Mouse (Mus musculus) gastrocnemius, postnatal 4 days (tissue): ENCODE results near the gene Tpte. TPM values are rescaled to one million over a fixed set of nuclear protein-coding genes. Genes with fewer than 3 reads are reported as not detected.

Experiments used
- DNase-seq, 2 experiments: peaks; one replicate each; pipeline ENCODE4 v3.0.0; 2021 to 2022; ENCODE audit warnings: low spot score in 2 of 2, mixed read lengths in 2 of 2
- total RNA-seq, 2 experiments: library from RNA; stranded (reverse); gene quantifications; 2 replicates each; pipeline ENCODE4 v1.2.3; 2021

The Tpte gene
- total RNA-seq, 2 experiments from 2014 or later: not detected

DNA sequence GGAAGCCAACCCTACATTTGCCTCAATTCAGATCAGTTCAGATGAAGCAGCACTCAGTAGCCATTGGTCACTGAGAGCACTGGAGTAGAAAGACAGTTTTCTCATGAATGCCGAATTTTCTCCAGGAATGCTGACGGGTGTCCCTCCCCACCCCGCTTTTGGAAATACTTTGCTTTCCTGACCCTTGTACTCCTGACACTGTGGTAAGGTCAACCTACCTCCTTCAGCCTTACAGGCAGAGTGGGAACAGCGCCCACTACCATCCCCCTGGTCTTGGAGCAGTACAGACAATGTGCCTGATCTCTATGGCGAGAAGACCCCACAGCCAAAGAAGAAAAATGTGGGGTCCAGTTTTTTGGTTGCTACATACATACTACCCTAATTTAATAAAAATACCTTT lies 93.1 kb downstream of the Tpte start:
- DNase-seq: no peak

DNA sequence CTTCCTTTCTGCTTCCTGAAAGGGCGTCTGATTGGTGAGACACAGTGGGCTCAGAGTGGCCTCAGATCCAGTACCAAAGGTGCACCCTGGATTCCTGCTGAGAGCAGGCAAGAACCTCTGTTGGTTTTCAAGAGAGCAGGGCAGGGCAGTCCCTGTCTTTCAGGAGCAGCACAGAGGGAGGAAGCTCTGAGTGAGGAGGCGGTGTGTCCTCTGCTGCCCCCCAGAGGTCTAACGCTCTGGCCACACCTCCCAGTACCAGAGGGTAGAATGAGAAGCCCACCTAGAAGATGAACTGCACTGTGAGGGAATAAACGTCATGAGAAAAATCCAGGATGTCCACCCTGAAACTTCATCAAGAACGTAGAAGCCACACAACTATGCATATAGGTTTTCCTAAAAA lies 93.7 kb downstream of the Tpte start:
- DNase-seq: peak in 1 of 2 experiments; percentile 49

DNA sequence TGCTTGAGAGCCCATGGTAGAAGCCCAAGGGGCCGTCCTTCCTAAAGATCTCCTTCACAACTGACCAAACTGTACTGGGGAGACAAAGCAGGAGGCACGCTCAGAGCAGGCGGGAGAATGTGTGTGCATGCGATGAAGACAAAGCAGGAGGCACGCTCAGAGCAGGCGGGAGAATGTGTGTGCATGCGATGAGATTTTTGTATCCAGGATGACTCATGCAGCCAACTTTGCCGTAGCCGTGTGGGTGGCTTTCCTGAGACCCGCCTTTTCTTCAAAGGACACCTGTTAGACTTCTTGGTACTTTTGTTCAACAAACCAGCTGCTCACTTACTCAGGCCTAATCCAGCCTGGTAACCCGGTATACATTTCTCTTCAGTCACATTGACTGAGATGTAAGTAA lies 97.7 kb downstream of the Tpte start:
- no peak for DNase-seq

DNA sequence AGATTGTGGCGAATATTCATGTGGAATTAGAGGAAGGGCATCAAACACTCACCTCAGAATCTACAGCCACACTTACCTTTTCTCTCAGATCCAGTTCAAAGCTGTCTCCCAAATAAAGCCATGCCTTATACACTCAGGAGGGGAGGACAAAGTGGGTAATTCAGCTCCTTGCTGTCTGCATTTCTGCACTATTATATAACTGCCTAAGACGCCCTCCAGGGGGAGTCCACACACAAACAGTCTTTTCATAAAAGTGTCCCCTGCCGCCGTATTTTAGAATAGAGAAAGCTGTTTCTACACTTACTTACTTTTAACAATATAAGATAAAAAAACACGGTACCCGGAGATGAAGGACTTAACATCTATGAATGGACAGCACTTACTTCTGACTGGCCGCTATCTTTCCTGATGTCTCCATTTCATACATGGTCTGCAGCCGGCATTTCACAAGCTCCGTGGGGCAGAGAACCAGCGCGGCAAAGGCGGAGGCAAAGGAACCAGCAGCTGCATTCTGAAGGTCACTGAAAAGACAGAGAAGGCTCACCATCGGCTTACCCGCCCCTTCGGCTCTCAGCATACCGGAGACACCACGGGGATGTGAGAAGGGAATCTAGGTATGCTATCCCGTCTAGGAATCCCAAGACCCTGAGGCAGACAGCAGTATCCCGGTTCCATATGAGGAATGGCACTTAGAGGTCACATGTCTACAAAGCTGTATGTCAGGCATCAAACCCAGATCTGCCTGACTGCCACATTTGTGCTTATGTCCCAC lies 99.8 kb downstream of the Tpte start:
- no peak for DNase-seq

DNA sequence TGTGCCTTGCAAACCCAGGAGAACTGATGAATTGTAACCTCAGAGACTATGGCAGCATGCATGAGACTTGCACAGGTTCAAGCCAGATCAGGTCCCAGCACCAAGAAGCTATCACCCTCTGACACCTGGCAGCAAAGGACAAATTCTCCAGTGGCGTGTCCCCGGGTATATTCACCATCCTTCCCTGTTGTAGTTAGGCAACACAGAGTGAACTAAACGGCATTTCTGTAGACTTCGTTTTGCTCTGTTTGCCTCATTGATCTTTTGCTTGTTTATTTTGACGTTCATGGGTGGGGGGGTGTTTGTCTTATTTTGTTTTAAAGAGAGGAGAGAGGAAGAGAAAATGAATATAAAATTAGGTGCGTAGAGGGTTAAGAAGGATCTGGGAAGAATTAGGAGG lies 101.9 kb downstream of the Tpte start:
- DNase-seq: no peak

DNA sequence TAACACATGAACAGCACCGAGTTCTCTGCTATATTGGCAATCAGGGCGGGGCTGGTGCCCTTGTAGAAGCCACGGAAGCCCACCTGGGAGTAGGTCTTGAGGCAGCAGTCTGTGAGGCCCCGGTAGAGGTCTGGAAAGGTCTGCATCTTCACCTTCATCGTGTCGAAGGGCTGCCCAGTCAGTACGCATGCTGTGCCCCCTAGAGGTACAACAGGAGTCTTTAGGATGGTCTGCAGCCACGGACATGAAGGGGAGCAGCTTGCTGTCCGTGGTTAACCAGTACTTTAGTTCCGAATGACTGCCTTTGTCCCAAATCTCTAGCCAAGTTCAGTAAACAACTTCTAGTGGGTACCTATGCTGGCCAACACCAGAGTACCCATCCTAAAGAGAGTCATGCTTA lies 106.6 kb downstream of the Tpte start:
- DNase-seq: no peak

DNA sequence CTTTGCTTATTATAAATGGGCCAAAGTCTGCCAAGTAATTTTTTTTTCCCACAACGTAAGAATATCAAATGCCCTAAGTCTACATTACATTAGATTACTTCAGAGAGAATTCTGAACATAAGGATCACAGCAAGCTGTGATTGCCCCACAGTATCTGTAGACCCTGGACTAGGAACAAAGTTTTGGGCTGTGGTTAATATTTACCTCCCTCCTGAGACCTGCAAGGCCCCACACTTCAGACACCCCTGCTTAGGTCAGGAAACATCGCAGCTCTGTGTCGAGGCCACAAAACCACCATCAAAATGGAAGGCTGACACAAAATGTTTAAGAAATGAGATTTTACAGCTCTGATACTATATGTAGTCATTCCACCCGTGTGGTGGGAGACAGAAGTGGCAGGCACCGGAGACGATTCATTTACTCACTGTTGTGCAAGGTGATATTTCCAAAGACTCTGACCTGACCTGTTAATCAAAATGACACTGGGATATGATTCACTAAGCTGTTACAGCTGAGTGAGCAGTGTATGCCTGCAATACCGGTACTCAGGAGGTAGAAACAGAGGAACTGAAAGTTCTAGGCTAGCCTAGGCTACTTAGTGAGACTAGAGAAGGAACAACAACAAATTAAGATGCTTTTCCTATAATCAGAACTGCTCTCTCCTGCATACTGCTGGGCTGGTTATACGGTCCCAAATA lies 107.7 kb downstream of the Tpte start:
- no peak for DNase-seq

DNA sequence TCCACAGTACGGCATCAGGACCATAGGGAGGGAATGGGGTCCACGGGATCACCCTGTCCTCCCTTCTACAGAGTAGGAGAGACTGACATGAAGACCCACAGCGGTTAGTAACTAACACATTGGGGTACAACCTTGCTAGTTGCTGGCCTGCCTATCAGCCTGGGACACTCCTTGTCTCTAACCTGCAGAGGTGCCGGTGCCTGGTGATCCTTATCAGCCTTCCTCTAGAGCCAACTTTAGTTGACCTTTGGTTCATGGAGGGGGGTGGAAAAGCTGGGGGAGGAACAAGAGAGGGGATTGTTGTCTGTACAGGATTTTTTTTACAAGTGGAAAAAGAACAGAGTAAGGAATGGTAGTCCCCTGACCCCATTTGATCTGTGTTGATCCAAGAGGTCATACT lies 111.2 kb downstream of the Tpte start:
- no peak for DNase-seq

DNA sequence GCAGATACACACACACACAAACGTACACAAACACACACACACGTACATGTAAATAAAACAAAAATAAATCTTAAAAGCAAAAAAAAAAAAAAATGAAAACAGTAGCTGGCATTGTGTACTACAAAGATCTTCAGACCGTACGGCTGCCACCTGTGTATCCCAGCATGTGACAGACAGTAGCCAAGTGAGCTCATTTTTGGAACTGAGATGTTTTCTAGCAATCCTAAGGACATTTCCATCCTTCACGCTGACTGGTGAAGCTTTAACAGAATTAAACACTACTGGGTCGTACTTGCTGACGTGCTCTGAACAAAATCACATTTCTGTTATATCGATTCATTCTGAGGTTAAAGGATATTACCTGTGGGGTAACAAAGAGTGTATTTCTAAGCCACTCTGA lies 112.0 kb downstream of the Tpte start:
- DNase-seq: no peak

DNA sequence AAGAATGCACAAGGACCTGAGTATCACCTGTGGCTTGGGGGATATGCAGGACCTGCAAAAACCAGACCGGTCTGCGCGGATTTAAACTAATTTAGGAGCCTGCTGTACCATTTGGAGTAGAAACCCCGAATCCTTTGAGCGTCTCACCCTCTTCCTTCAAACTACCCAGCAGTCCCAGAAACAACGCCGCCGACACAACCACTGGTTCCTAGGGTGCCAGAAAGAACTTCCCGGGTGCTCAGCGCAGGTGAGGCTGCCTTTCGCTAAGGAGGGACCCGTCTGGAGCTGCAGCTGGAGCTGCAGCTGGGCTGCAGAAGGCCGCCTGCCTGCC lies 114.5 kb downstream of the Tpte start:
- no peak for DNase-seq

DNA sequence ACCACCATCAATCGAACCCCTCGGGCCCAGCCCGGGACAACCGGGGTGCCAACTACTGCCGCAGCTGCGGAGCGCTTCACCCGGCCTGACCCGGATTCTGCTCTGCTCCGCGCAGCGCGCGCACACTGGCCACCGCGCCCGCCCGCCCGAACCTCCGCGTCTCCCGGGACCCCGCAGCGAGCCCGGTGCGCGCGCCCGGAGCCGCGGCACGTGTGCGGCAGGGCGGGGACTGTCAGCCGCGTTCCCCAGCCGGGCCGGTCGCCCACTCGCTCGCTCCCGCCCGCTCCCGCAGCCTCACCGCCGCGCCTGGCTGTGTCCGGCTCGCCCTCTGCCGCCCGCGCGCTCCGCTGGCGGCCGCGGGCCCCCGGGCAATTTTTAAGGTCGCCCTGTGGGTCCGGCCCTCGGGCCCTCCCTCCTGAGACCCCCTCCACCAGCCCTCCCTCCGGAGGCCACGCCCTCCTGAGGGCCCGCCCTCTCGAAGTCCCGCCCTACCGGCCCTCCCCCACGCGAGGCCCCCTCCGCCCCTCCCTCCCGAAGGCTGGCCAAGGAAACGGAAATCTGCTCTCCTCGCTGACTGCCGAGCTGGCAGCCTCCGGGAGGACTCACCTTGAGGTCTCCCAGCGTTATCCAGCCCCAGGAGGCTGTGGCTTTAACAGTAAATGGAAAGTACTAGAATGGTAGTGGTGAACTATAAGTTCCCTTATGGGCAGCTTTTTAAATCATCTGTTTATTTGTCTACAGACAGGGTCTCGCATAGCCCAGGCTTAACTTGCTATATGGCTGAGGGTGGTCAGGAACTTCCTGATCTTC lies 115.1 kb downstream of the Tpte start, which contains the start of gene Slc25a15:
TSS of gene Slc25a15 (minus strand) at position 456 of the 810 bp plus-strand sequence.
- peak; percentile 88 to 91 for DNase-seq

DNA sequence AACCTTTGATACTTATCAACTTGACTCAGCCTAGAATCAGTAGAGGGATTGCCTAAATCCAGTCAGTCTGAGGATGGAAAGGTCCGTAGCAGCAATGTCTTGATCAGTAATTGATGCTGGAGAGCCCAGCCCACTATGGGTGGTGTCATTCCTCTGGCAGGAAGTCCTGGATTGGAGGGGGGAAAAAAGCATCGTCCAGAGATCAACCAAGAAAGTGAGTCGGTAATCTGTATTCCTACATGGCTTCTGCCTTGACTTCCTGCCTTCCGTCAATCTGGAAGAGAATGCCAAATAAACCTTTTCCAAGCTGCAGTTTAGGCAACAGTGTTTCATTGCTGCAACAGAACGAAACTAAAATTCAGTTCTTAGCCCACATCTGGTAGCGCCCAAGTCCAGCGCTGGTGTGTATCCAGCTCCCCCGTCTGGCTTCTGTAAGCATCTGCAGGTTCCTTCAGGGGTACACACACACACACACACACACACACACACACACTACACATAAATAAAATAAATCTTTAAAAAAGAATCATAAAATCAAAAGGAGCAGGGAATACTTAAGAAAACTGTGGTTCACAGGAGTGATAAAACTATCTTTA lies 116.1 kb downstream of the Tpte start:
- no peak for DNase-seq

DNA sequence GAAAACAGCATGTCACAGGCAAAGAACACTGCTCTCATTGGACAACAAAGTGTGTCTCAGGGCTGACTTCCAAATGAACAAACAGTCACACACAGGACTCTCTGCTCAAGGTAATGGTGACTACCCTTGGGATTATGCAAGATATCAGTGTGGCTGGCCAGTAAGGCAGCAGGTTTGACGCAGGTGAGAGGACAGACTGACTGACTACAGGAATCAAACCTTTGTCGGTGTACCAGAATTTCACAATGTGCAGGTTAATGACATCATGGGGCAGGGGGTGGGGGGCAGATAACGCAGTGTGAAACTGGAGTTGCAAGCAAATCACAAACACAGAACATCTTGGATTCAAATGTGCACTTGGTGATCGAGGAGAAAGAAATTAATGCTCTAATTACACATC lies 117.4 kb downstream of the Tpte start:
- no peak for DNase-seq

DNA sequence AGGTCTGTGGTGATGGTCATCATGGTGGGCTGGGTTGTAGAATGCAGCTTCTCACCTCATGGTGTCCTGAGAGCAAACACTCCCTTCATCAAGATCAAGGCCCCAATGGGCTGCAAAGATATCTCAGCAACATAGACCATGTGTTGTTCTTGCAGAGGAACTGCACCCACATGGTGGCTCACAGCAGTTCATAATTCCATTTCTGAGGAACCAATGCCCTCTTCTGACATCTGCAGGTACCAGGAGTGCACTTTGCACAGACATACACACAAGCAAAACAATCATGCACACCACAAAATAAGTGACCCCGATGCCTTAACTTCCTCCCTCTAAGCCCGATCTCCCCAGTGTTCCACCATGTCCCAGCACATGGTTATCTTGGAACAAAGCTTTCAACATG lies 120.0 kb downstream of the Tpte start:
- no peak for DNase-seq

DNA sequence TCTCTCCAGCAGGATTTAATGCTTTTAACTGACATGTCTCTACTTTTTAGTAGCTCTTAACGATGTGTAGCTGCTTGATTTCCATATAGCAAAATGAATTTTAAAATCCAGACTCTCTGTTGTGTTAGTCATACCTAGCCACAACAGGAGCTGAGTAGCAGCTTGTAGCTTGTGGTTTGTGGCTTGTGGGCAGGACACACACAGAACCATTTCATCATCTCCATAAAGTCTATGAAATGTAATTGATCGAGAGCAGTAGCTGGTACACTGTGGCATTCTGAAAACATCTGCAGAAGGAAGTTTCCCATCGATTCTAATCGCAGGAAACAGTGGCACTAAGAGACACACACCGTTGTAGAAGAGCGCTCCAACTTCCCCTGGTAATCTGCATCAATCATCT lies 122.5 kb downstream of the Tpte start:
- DNase-seq: no peak

DNA sequence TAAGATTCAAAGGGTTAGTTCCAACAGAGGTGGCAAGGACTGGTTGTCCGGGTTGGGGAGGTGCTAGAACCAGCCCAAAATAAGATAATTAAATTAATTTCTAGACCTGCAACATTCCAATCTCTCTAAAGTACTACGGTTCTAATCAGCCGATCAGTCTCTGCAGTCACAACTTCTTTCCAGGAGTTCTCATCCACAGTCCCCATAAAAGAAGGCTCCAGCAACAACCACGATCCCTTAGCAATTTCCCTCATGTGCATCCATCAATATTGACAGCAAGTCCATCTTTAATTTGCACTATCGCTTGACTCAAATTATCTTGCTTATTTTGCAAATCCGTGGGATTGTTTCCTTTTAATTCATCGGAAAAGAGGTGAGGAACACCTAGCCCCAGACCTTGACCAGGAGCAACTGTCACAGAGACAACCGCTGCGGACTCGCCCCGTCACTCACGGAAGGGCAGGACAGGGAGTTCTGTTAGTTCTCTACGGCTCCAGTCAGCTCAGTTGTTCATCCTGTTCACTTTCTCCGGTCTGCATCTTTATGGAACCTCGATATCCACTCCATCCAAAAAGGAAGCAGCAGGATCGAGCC lies 127.5 kb downstream of the Tpte start:
- DNase-seq: no peak

DNA sequence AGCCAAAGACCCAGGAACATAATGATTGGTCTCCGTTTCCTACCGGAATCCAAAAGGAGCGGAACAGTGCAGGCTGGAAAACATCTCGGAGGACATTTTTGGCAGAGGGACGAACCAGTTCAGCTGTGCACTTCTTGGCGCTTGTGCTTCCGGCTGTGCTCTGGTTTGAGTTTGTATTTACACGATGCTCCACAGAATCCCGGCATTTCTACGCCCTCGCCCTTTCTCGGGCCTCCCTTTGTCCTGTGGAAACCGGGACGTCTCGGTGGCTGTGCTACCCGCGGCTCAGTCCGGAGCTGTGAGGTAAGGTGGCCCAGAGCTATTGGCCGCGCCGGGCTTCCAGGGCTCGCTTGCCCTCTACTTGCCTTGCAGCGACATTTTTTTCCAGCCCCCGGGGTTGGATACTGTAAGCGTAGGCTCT lies 128.1 kb downstream of the Tpte start, which contains the start of gene Mrps31:
TSS of gene Mrps31 (plus strand) at position 80 of the 421 bp plus-strand sequence.
- peak; percentile 41 to 76 for DNase-seq

DNA sequence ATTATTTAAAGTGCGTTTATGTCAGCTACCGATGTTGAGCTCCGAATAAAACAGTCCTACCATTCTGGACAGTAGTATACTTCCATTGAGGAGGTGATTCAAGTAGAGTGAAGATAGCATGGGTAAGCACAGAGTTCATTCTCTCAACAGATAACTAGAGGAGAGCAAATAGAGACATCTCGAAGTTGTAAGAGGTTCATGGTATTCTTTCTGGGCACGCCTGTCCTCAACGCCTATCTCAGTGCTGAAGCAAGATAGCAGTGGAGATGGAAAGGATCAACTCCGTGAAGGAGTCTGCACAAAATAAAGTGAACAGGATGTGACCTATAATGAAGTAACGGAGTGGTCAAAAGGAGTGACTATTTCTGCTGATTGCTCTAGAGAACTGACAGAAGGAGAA lies 128.7 kb downstream of the Tpte start:
- no peak for DNase-seq
